ENCODE assay signal across 10 mouse cellular contexts in genomic region chr14:58663946-58664345, GRCm38 (mm10).
A peak's percentile ranks its signal among the peaks of the same experiment; 100 is the strongest.
DNase-seq lines count a peak whose midpoint lies in the region; TF ChIP-seq lines count a peak whose summit lies in the region.
"Had no signal": no experiment of that assay in that cellular context is flagged by ENCODE, and none has a peak within 500 bp of the region (broad histone marks: within the 10 kb centered on the region; RNA-seq: fewer than 3 reads in every experiment).

No protein-coding gene starts in this region.

- no peak for DNase-seq in gastrocnemius, adult 2 months
- DNase-seq in gastrocnemius, postnatal 10 days = no peak
- DNase-seq in kidney, postnatal 14 days = peak; percentile 10
- no peak for DNase-seq in kidney, adult 18-20 months
- DNase-seq in NIH3T3 (ENCODE audit: low read depth) = peak; percentile 1
- peak; percentile 36 for DNase-seq in limb, embryonic 10.5 days (ENCODE audit: low spot score)
- no peak for DNase-seq in right cerebral cortex, adult 18-20 months
- DNase-seq: thymus, postnatal 25 days had no signal

- peak; percentile 20; the same call in 1 of the 2 replicates for TF ChIP-seq CTCF in gastrocnemius, adult 2 months (IDR thresholded peaks at IDR 0.05)

- intact Hi-C loops in gastrocnemius, adult 2 months (cut with DNase I) = no loop called here

- H3K36me3 ChIP-seq in limb, embryonic 10.5 days = no peaks in the 10 kb centered on the region
- H3K36me3 ChIP-seq: embryonic facial prominence, embryonic 12.5 days had no signal

- no peak overlapping the region for H3K27ac ChIP-seq in gastrocnemius, adult 2 months
- peak overlapping the region; percentile 25; the same call in 1 of the 2 replicates for H3K27ac ChIP-seq in limb, embryonic 10.5 days
- H3K27ac ChIP-seq: embryonic facial prominence, embryonic 12.5 days; forebrain, embryonic 13.5 days had no signal

- H3K4me3 ChIP-seq in gastrocnemius, adult 2 months = no peak overlapping the region
- H3K4me3 ChIP-seq in limb, embryonic 10.5 days = no peak overlapping the region
- H3K4me3 ChIP-seq: embryonic facial prominence, embryonic 12.5 days; forebrain, embryonic 13.5 days had no signal

- H3K4me1 ChIP-seq in limb, embryonic 10.5 days = peaks cover 17% of the 10 kb centered on the region
- H3K4me1 ChIP-seq: embryonic facial prominence, embryonic 12.5 days had no signal

- no peaks in the 10 kb centered on the region for H3K27me3 ChIP-seq in limb, embryonic 10.5 days (ENCODE audit: low read depth, poor library complexity, severe bottlenecking)
- H3K27me3 ChIP-seq: embryonic facial prominence, embryonic 12.5 days; forebrain, embryonic 13.5 days had no signal

- no peaks in the 10 kb centered on the region for H3K9me3 ChIP-seq in limb, embryonic 10.5 days (replicated peaks)
- H3K9me3 ChIP-seq: embryonic facial prominence, embryonic 12.5 days; forebrain, embryonic 13.5 days had no signal

- 26% methylated on average over 1 of the region's 1 CpGs for WGBS in limb, embryonic 10.5 days

Comparison
In these comparisons a context has a peak if more than half of its experiments do, and no peak if none do; other contexts are left out.
1. DNase-seq: peak in kidney, postnatal 14 days (single experiment), NIH3T3 (single experiment) and limb, embryonic 10.5 days (single experiment); none in gastrocnemius, adult 2 months (single experiment), gastrocnemius, postnatal 10 days (single experiment), kidney, adult 18-20 months (single experiment) and right cerebral cortex, adult 18-20 months (single experiment).